Mouse (Mus musculus): ENCODE data around the gene Tmc5.

GRCm38 (mm10) chr7:118547451-118547850 is 49.6 kb upstream of the Tmc5 start:
- TF ChIP-seq CTCF (IDR thresholded peaks at IDR 0.05; ENCODE audit: low read depth) = no peak
- TF ChIP-seq EP300 (IDR thresholded peaks at IDR 0.05; ENCODE audit: low read depth) = no peak

All from heart, postnatal 0 days (tissue).